Mouse (Mus musculus) liver, embryonic 14.5 days (tissue): Measurements from ENCODE around the gene Pabpc4. TPM values are rescaled to one million over a fixed set of nuclear protein-coding genes. Genes with fewer than 3 reads are reported as not detected.

Experiments used
- ATAC-seq: fragments of 200-750 bp; cut with Nextera tagmentation; 2 replicates; pipeline ENCODE4 v1.8.0; 2017; ENCODE audit warnings: moderate number of reproducible peaks, mild to moderate bottlenecking, moderate library complexity; ENCODE audit not compliant: insufficient read depth
- DNase-seq, 3 experiments: peaks; one replicate each; pipeline ENCODE4 v3.0.0-alpha.2; 2012 to 2013; ENCODE audit warnings: low read depth in 3 of 3, low spot score in 3 of 3
- H3K27ac ChIP-seq: fragments of 300-500 bp; sonication (generic); 2 replicates; pipeline ENCODE4 v1.5.1; 2014; ENCODE audit warnings: moderate library complexity, mild to moderate bottlenecking, control low read depth, inconsistent platforms
- H3K27me3 ChIP-seq: fragments of 300-500 bp; sonication (generic); 2 replicates; pipeline ENCODE4 v1.6.1; 2014; ENCODE audit warnings: mild to moderate bottlenecking, low read length, moderate library complexity; ENCODE audit not compliant: control insufficient read depth, insufficient read depth
- H3K36me3 ChIP-seq: fragments of 300-500 bp; sonication (generic); replicated peaks from 2 replicates; pipeline ENCODE4 v1.6.1; 2014; ENCODE audit warnings: low read depth; ENCODE audit not compliant: control insufficient read depth, insufficient read depth
- H3K4me1 ChIP-seq, 2 experiments: fragments of 200-500 bp in 1 of 2; fragments of 300-500 bp in 1 of 2; sonication (generic) in 1 of 2; replicated peaks; 2 replicates each; pipeline ENCODE4 v1.6.1; 2012 to 2014; ENCODE audit warnings: antibody characterized with exemption in 1 of 2, inconsistent platforms in 1 of 2, low read length in 1 of 2; ENCODE audit not compliant: control insufficient read depth in 2 of 2, insufficient read depth in 2 of 2
- H3K4me2 ChIP-seq: fragments of 300-500 bp; sonication (generic); 2 replicates; pipeline ENCODE4 v1.6.1; 2014; ENCODE audit warnings: low read depth, mild to moderate bottlenecking, control low read depth, moderate library complexity
- H3K4me3 ChIP-seq, 2 experiments: fragments of 200-500 bp in 1 of 2; fragments of 300-500 bp in 1 of 2; sonication (generic) in 1 of 2; 2 replicates each; pipeline ENCODE4 v1.5.1; 2012 to 2014; ENCODE audit warnings: low read depth in 2 of 2, low read length in 2 of 2, mild to moderate bottlenecking in 2 of 2, control low read depth in 1 of 2, inconsistent platforms in 1 of 2, moderate library complexity in 1 of 2; ENCODE audit not compliant: insufficient read depth in 1 of 2
- H3K9ac ChIP-seq: fragments of 300-500 bp; sonication (generic); replicated peaks from 2 replicates; pipeline ENCODE4 v1.6.1; 2014; ENCODE audit warnings: mild to moderate bottlenecking, control low read depth, moderate library complexity
- H3K9me3 ChIP-seq: fragments of 300-500 bp; sonication (generic); 2 replicates; pipeline ENCODE4 v1.6.1; 2016; ENCODE audit warnings: low read length, mixed read lengths; ENCODE audit not compliant: control insufficient read depth
- CTCF ChIP-seq: IDR thresholded peaks from 2 replicates; pipeline ENCODE4 v1.5.1; 2016; ENCODE audit warnings: antibody characterized with exemption, low read depth, control low read depth
- EP300 ChIP-seq: IDR thresholded peaks from 2 replicates; pipeline ENCODE4 v1.6.1; 2016; ENCODE audit warnings: antibody characterized with exemption, low read depth
- WGBS: fragments of 180-500 bp; shearing (Covaris S2); extraction: QIAGEN DNeasy Blood & Tissue Kit; methylation state at CpG from one replicate; pipeline ENCODE4 v1.1.7; 2014; ENCODE audit not compliant: insufficient replicate concordance; 5-methylcytosine and 5-hydroxymethylcytosine counted together
- polyA plus RNA-seq, 2 experiments: library from polyadenylated mRNA; depleted of rRNA in 1 of 2; stranded (reverse) in 1 of 2; unstranded in 1 of 2; fragments of >200 nt; fragmentation: Nextera tagmentation in 1 of 2; extraction: Ambion mirVana in 1 of 2; gene quantifications; 2 replicates each; pipeline versions ENCODE4 v1.2.1 to v1.2.3; 2012 to 2014

Gene Pabpc4
- polyA plus RNA-seq, 2 experiments: 101 to 209 TPM

- ATAC-seq (no peak), DNase-seq (no peak)
- Histone ChIP-seq H3K36me3 (no peaks in the 10 kb centered on the region), H3K4me3 (no peak overlapping the region), H3K4me2 (no peak overlapping the region), H3K4me1 (0 out of 4 replicates have a peak, but pooled peaks cover 0 to 2% of the 10 kb centered on the region in 2 experiments), H3K27ac (no peak overlapping the region), H3K9ac (no peak overlapping the region), H3K27me3 (peaks cover 50% of the 10 kb centered on the region), H3K9me3 (no peaks in the 10 kb centered on the region)
- WGBS: 57% methylated on average over 6 of the region's 6 CpGs
- TF ChIP-seq EP300 (no peak), CTCF (no peak)
Measured at GRCm38 (mm10) chr4:123237386-123238266, 24.5 kb upstream of the Pabpc4 start.

GRCm38 (mm10) chr4:123239361-123240203 lies 22.6 kb upstream of the Pabpc4 start:
- no peak overlapping the region; the same call in 1 of the 2 replicates for H3K4me2 ChIP-seq
- no peaks in the 10 kb centered on the region for H3K36me3 ChIP-seq
- no peak overlapping the region for H3K27ac ChIP-seq
- 10% methylated on average over 58 of the region's 58 CpGs for WGBS
- H3K9me3 ChIP-seq: no peaks in the 10 kb centered on the region
- DNase-seq (no peak), ATAC-seq (no peak)
- H3K9ac ChIP-seq: no peak overlapping the region
- H3K4me3 ChIP-seq: peak overlapping the region in 1 of 2 experiments; percentile 10; a peak in 1 of 4 replicates
- no peak for TF ChIP-seq CTCF
- TF ChIP-seq EP300: no peak
- peaks cover 38% of the 10 kb centered on the region for H3K27me3 ChIP-seq
- 0 out of 4 replicates have a peak, but pooled peaks cover 0 to 2% of the 10 kb centered on the region in 2 experiments for H3K4me1 ChIP-seq

- Histone ChIP-seq H3K9ac (no peak overlapping the region), H3K4me3 (no peak overlapping the region), H3K4me1 (no peaks in the 10 kb centered on the region), H3K9me3 (no peaks in the 10 kb centered on the region), H3K27me3 (peaks cover 3% of the 10 kb centered on the region; the same call in 1 of the 2 replicates), H3K4me2 (no peak overlapping the region), H3K27ac (no peak overlapping the region), H3K36me3 (no peaks in the 10 kb centered on the region)
- WGBS: 69% methylated on average over 7 of the region's 7 CpGs
- no peak for TF ChIP-seq EP300
- no peak for TF ChIP-seq CTCF
- ATAC-seq: no peak
- no peak for DNase-seq
Measured at GRCm38 (mm10) chr4:123246221-123246620, 15.9 kb upstream of the Pabpc4 start.

- Histone ChIP-seq H3K4me3 (no peak overlapping the region), H3K36me3 (no peaks in the 10 kb centered on the region), H3K4me1 (no peaks in the 10 kb centered on the region), H3K27ac (no peak overlapping the region), H3K9ac (no peak overlapping the region), H3K9me3 (no peaks in the 10 kb centered on the region), H3K4me2 (no peak overlapping the region), H3K27me3 (peaks cover 3% of the 10 kb centered on the region; the same call in 1 of the 2 replicates)
- ATAC-seq: no peak
- 69% methylated on average over 5 of the region's 5 CpGs for WGBS
- TF ChIP-seq CTCF: no peak
- no peak for TF ChIP-seq EP300
- no peak for DNase-seq
Measured at GRCm38 (mm10) chr4:123246651-123247050, 15.5 kb upstream of the Pabpc4 start.
